Mouse (Mus musculus) heart, postnatal 14 days (tissue): ENCODE measurements around the gene C9orf72. TPM values are rescaled to one million over a fixed set of nuclear protein-coding genes. Genes with fewer than 3 reads are reported as not detected.

Experiments
- DNase-seq, 2 experiments: peaks; one replicate each; pipeline ENCODE4 v3.0.0; 2021 to 2022
- intact Hi-C: fragments of 180-260 bp; cut with DNase I; formaldehyde crosslinking; loops from one replicate; pipeline ENCODE4 v1.15.1; 2025
- total RNA-seq, 2 experiments: library from RNA; stranded (reverse); gene quantifications; 2 replicates each; pipeline ENCODE4 v1.2.3; 2021

Gene C9orf72
- total RNA-seq, 2 experiments from 2014 or later = 23.7 to 25.8 TPM

- no peak for DNase-seq
- intact Hi-C loops = no loop called here
Observed at GRCm38 (mm10) chr4:35189794-35190193, 36.2 kb downstream of the C9orf72 start.

- DNase-seq = no peak
- intact Hi-C loops = no loop called here
Observed at GRCm38 (mm10) chr4:35187617-35188326, 38.2 kb downstream of the C9orf72 start.

GRCm38 (mm10) chr4:35177926-35178645, 47.9 kb downstream of the C9orf72 start:
- no peak for DNase-seq
- intact Hi-C loops = no loop called here

GRCm38 (mm10) chr4:35175566-35175965, 50.4 kb downstream of the C9orf72 start:
- no peak for DNase-seq
- intact Hi-C loops = no loop called here

- DNase-seq = no peak
- intact Hi-C loops = no loop called here
Observed at GRCm38 (mm10) chr4:35173551-35173950, 52.4 kb downstream of the C9orf72 start.

GRCm38 (mm10) chr4:35172471-35172870, 53.5 kb downstream of the C9orf72 start:
- DNase-seq = no peak
- intact Hi-C loops = no loop called here

- no peak for DNase-seq
- intact Hi-C loops = no loop called here
Observed at GRCm38 (mm10) chr4:35169571-35170125, 56.3 kb downstream of the C9orf72 start.

GRCm38 (mm10) chr4:35167855-35168254, 58.1 kb downstream of the C9orf72 start:
- DNase-seq = no peak
- intact Hi-C loops = no loop called here

- intact Hi-C loops = no loop called here
Observed at GRCm38 (mm10) chr4:35165947-35166346, 60.0 kb downstream of the C9orf72 start.

GRCm38 (mm10) chr4:35165275-35165674, 60.7 kb downstream of the C9orf72 start:
- no peak for DNase-seq
- intact Hi-C loops = no loop called here

More at GRCm38 (mm10) chr4:35165947-35166346, 60.0 kb downstream of the C9orf72 start:
- no peak for DNase-seq

GRCm38 (mm10) chr4:35157815-35158214, 68.2 kb downstream of the C9orf72 start:
- intact Hi-C loops = loop anchor here (1.0 to 5.0 kb wide), 4 partner anchors 39 to 200 kb away; no protein-coding TSS in a partner anchor
- no peak for DNase-seq

- intact Hi-C loops = loop anchor here (1.0 to 5.0 kb wide), 4 partner anchors 40 to 199 kb away; no protein-coding TSS in a partner anchor
- peak; percentile 89 to 93 for DNase-seq
Observed at GRCm38 (mm10) chr4:35156751-35157611, 69.0 kb downstream of the C9orf72 start, which contains the start of gene Mob3b. Gene Mob3b (minus strand): TSS chr4:35157484.

GRCm38 (mm10) chr4:35156149-35156611, 69.8 kb downstream of the C9orf72 start:
- intact Hi-C loops = loop anchor here (5.0 kb wide), 3 partner anchors 41 to 89 kb away; no protein-coding TSS in a partner anchor
- DNase-seq = peak; percentile 53 to 54

GRCm38 (mm10) chr4:35155132-35155922, 70.6 kb downstream of the C9orf72 start:
- intact Hi-C loops = loop anchor here (5.0 kb wide), 3 partner anchors 42 to 88 kb away; no protein-coding TSS in a partner anchor

GRCm38 (mm10) chr4:35154051-35154450, 71.9 kb downstream of the C9orf72 start:
- intact Hi-C loops = no loop called here
- DNase-seq = no peak

More at GRCm38 (mm10) chr4:35155132-35155922, 70.6 kb downstream of the C9orf72 start:
- peak; percentile 15 to 21 for DNase-seq

- intact Hi-C loops = no loop called here
- DNase-seq = no peak
Observed at GRCm38 (mm10) chr4:35151756-35152155, 74.2 kb downstream of the C9orf72 start, which contains the start of gene Ifnk. Gene Ifnk (plus strand): TSS chr4:35152056.

- DNase-seq = no peak
- intact Hi-C loops = no loop called here
Observed at GRCm38 (mm10) chr4:35150706-35151105, 75.3 kb downstream of the C9orf72 start.

GRCm38 (mm10) chr4:35148326-35148725, 77.6 kb downstream of the C9orf72 start:
- intact Hi-C loops = no loop called here
- no peak for DNase-seq

GRCm38 (mm10) chr4:35146597-35146996, 79.4 kb downstream of the C9orf72 start:
- DNase-seq = no peak
- intact Hi-C loops = no loop called here
